Mouse (Mus musculus) hindbrain, embryonic 12.5 days (tissue): ENCODE measurements around the gene Fmnl3. TPM values are rescaled to one million over a fixed set of nuclear protein-coding genes. Genes with fewer than 3 reads are reported as not detected.

Experiments used
- ATAC-seq: fragments of 200-750 bp; cut with Nextera tagmentation; 2 replicates; pipeline ENCODE4 v1.8.0; 2017; ENCODE audit warnings: moderate TSS enrichment; ENCODE audit not compliant: low FRiP score
- H3K27ac ChIP-seq: fragments of 300-500 bp; sonication (generic); 2 replicates; pipeline ENCODE4 v1.5.1; 2016; ENCODE audit warnings: mild to moderate bottlenecking
- H3K27me3 ChIP-seq: fragments of 300-500 bp; sonication (generic); 2 replicates; pipeline ENCODE4 v1.6.1; 2016; ENCODE audit warnings: mild to moderate bottlenecking
- H3K36me3 ChIP-seq: fragments of 300-500 bp; sonication (generic); 2 replicates; pipeline ENCODE4 v1.6.1; 2016; ENCODE audit warnings: mild to moderate bottlenecking
- H3K4me1 ChIP-seq: fragments of 300-500 bp; sonication (generic); 2 replicates; pipeline ENCODE4 v1.6.1; 2016
- H3K4me2 ChIP-seq: fragments of 300-500 bp; sonication (generic); replicated peaks from 2 replicates; pipeline ENCODE4 v1.6.1; 2016; ENCODE audit warnings: mild to moderate bottlenecking
- H3K4me3 ChIP-seq: fragments of 300-500 bp; sonication (generic); 2 replicates; pipeline ENCODE4 v1.5.1; 2016; ENCODE audit warnings: mild to moderate bottlenecking
- H3K9ac ChIP-seq: fragments of 300-500 bp; sonication (generic); 2 replicates; pipeline ENCODE4 v1.6.1; 2016; ENCODE audit warnings: mild to moderate bottlenecking, moderate library complexity
- H3K9me3 ChIP-seq: fragments of 300-500 bp; sonication (generic); replicated peaks from 2 replicates; pipeline ENCODE4 v1.6.1; 2016; ENCODE audit warnings: mild to moderate bottlenecking
- WGBS: fragments of 180-500 bp; shearing (Covaris S2); methylation state at CpG from one replicate; pipeline ENCODE4 v1.1.7; 2016; 5-methylcytosine and 5-hydroxymethylcytosine counted together
- polyA plus RNA-seq: library from polyadenylated mRNA; unstranded; fragments of >200 nt; fragmentation: Nextera tagmentation; extraction: Ambion mirVana; gene quantifications from 2 replicates; pipeline ENCODE4 v1.2.1, GENCODE M21; 2016

Gene Fmnl3
- polyA plus RNA-seq = 19.7 and 23.4 TPM in 2 replicates

DNA sequence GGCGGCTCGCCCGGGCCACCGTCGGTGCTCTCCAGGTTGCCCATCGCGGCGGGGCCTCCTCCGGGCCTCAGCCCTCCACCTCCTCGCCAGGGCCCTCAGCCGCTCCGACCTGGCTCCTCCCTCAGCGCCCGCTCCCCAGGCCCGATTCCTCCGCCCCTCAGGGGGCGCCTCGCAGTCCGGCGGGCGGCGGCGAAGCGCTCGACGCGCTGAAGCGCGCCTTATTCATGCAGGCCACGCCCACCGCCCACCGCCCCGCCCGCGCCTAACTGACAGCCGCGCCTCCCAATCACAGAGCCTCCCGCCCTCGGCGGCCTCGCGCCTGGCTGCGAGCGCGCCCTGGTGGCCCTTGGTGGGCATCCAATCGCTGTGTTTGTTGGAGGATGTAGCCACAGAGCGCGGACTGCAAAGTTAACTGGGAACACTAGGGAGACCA lies at the start of gene Fmnl3:
Gene Fmnl3, minus strand, starts transcription at position 224 of the 433 bp plus-strand sequence.
- Histone ChIP-seq H3K4me3 (peak within 1 kb of the TSS; percentile 80), H3K9ac (peak within 1 kb of the TSS; percentile 73), H3K36me3 (no peaks in the 10 kb centered on the region), H3K4me1 (peaks cover 10% of the 10 kb centered on the region), H3K4me2 (peak within 1 kb of the TSS; percentile 64), H3K27me3 (no peaks in the 10 kb centered on the region), H3K27ac (peak within 1 kb of the TSS; percentile 81), H3K9me3 (no peaks in the 10 kb centered on the region)
- WGBS = under 1% methylated on average over 42 of the region's 48 CpGs
- ATAC-seq = peak; percentile 97

- Histone ChIP-seq H3K4me1 (peaks cover 15% of the 10 kb centered on the region), H3K27ac (no peak overlapping the region), H3K4me2 (no peak overlapping the region), H3K36me3 (peaks cover 15% of the 10 kb centered on the region), H3K9ac (no peak overlapping the region), H3K9me3 (no peaks in the 10 kb centered on the region), H3K4me3 (no peak overlapping the region), H3K27me3 (no peaks in the 10 kb centered on the region)
- 44% methylated on average over 17 of the region's 17 CpGs for WGBS
- ATAC-seq = no peak
Measured at GRCm38 (mm10) chr15:99417692-99418271, 47.5 kb upstream of the Fmnl3 start.

DNA sequence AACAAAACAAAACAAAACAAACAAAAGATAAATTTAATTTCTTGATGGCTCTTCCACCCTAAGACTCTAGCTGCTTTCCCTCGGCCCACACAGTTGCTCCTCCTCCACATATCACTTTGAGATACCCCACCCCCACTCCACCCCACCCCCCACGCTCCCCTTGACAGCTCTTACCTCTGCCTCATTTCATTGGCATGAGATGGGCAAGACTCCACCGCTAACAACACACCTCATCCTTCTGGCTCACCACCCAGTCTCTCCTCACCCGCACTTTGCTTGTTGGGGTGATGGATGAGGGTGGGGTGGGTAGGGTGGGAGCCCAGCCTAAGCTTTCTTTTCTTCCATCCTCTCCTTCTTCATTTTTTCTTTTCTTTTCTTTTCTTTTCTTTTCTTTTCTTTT lies 46.7 kb upstream of the Fmnl3 start:
- 33% methylated on average over 4 of the region's 4 CpGs for WGBS
- Histone ChIP-seq H3K27ac (no peak overlapping the region), H3K4me1 (peaks cover 15% of the 10 kb centered on the region)

DNA sequence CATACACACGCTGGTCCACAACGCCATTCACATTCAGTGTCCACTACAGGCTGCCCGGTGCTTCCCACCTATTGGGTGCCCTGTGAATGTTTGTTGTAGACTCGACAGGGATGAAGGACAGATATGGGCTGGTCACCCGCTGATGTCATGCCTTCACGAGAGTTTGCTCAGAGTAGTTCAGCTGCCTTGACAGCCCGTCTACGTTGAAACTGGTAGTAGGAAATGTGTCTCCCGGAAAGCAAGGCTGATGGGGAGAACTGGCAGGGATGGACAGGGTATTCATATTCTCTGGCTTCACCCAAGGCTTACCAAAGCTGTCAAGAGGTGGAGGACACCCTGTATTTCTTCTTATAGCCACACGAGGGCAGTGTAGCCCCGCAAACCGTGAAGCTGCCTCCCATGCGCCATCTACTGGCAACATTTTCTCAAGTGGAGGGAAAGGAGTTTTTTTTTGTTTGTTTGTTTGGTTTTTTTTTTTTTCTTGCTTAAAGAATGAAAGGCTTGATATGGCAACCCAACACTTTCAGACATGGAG lies 46.1 kb upstream of the Fmnl3 start:
- Histone ChIP-seq H3K4me3 (no peak overlapping the region), H3K9ac (no peak overlapping the region), H3K4me2 (no peak overlapping the region), H3K36me3 (peaks cover 3% of the 10 kb centered on the region), H3K4me1 (peaks cover 14% of the 10 kb centered on the region), H3K9me3 (no peaks in the 10 kb centered on the region), H3K27me3 (no peaks in the 10 kb centered on the region), H3K27ac (no peak overlapping the region)
- no peak for ATAC-seq
- WGBS = 26% methylated on average over 13 of the region's 13 CpGs

More for the DNA sequence above, 46.7 kb upstream of the Fmnl3 start:
- H3K27me3 ChIP-seq = no peaks in the 10 kb centered on the region
- no peak for ATAC-seq
- no peaks in the 10 kb centered on the region for H3K9me3 ChIP-seq
- peaks cover 7% of the 10 kb centered on the region for H3K36me3 ChIP-seq
- no peak overlapping the region for H3K9ac ChIP-seq
- no peak overlapping the region for H3K4me2 ChIP-seq
- no peak overlapping the region for H3K4me3 ChIP-seq

DNA sequence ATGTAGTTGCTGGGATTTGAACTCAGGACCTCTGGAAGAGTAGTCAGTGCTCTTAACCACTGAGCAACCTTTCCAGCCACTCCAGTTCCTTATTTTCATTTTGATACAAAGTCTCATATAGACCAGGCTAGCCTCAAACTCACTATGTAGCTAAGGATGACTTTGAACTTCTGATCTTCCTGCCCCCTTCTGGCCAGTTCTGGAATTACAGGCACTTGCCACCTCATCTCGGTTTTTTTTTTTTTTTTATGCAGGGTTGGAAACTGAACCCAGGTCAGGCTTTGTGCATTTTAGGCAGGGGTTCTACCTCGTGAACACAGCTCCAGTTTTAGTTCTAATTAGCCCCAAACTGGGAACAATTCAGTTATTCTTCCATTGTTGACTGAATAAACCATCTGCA lies 45.5 kb upstream of the Fmnl3 start:
- WGBS = 22% methylated on average over 2 of the region's 2 CpGs
- H3K36me3 ChIP-seq = no peaks in the 10 kb centered on the region; the same call in 1 of the 2 replicates
- no peak for ATAC-seq

DNA sequence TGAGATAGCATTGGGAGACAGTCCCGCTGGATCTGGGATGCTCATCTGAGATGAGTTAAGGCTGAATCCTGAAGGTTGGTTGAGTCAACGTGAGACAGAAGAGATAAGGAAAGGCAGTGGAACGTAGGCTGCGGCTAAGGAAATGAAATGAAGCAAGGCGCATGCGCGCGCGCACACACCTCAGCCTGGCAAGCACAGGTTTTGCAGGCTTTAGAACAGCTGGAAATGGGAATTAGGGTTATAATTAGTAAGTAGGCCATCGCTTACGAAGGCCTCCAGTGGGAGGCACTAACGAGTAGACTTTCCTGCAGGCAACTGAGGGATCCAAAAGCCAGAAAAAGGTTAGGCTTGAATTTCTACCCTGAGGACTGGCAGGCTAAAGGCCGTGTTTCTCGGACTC lies 41.5 kb upstream of the Fmnl3 start:
- Histone ChIP-seq H3K4me3 (no peak overlapping the region), H3K36me3 (peaks cover 37% of the 10 kb centered on the region), H3K9me3 (no peaks in the 10 kb centered on the region), H3K27ac (no peak overlapping the region), H3K4me1 (no peaks in the 10 kb centered on the region), H3K27me3 (no peaks in the 10 kb centered on the region), H3K9ac (no peak overlapping the region), H3K4me2 (no peak overlapping the region)
- ATAC-seq = no peak
- WGBS = 58% methylated on average over 14 of the region's 14 CpGs

More for the DNA sequence above, 45.5 kb upstream of the Fmnl3 start:
- Histone ChIP-seq H3K9ac (no peak overlapping the region), H3K4me3 (no peak overlapping the region), H3K9me3 (no peaks in the 10 kb centered on the region), H3K27ac (no peak overlapping the region), H3K4me2 (no peak overlapping the region), H3K27me3 (no peaks in the 10 kb centered on the region), H3K4me1 (peaks cover 8% of the 10 kb centered on the region)

- no peak overlapping the region for H3K27ac ChIP-seq
- H3K9ac ChIP-seq = no peak overlapping the region
- H3K4me1 ChIP-seq = no peaks in the 10 kb centered on the region
- no peak for ATAC-seq
- WGBS = 92% methylated on average over 9 of the region's 9 CpGs
- peaks cover 64% of the 10 kb centered on the region for H3K36me3 ChIP-seq
- no peaks in the 10 kb centered on the region for H3K27me3 ChIP-seq
- H3K4me3 ChIP-seq = no peak overlapping the region
- no peaks in the 10 kb centered on the region for H3K9me3 ChIP-seq
- H3K4me2 ChIP-seq = no peak overlapping the region
Measured at GRCm38 (mm10) chr15:99408845-99409244, 38.6 kb upstream of the Fmnl3 start.

GRCm38 (mm10) chr15:99406986-99407570 lies 36.8 kb upstream of the Fmnl3 start:
- Histone ChIP-seq H3K27me3 (no peaks in the 10 kb centered on the region), H3K36me3 (peaks cover 81% of the 10 kb centered on the region), H3K9ac (no peak overlapping the region), H3K27ac (no peak overlapping the region), H3K4me1 (no peaks in the 10 kb centered on the region), H3K4me3 (no peak overlapping the region), H3K9me3 (no peaks in the 10 kb centered on the region), H3K4me2 (no peak overlapping the region)
- WGBS = 89% methylated on average over 15 of the region's 15 CpGs
- no peak for ATAC-seq

- ATAC-seq = no peak
- Histone ChIP-seq H3K4me1 (0 out of 2 replicates have a peak, but pooled peaks cover 2% of the 10 kb centered on the region), H3K4me3 (no peak overlapping the region), H3K27ac (no peak overlapping the region), H3K36me3 (peaks cover 80% of the 10 kb centered on the region), H3K9me3 (no peaks in the 10 kb centered on the region), H3K4me2 (no peak overlapping the region), H3K9ac (no peak overlapping the region), H3K27me3 (no peaks in the 10 kb centered on the region)
- 97% methylated on average over 9 of the region's 9 CpGs for WGBS
Measured at GRCm38 (mm10) chr15:99405150-99405549, 34.9 kb upstream of the Fmnl3 start.

- no peaks in the 10 kb centered on the region for H3K27me3 ChIP-seq
- peaks cover 62% of the 10 kb centered on the region for H3K36me3 ChIP-seq
- peaks cover 12% of the 10 kb centered on the region for H3K4me1 ChIP-seq
- H3K4me2 ChIP-seq = no peak overlapping the region
- H3K27ac ChIP-seq = no peak overlapping the region
- H3K4me3 ChIP-seq = no peak overlapping the region
- 95% methylated on average over 12 of the region's 12 CpGs for WGBS
- no peak overlapping the region for H3K9ac ChIP-seq
- ATAC-seq = no peak
- no peaks in the 10 kb centered on the region for H3K9me3 ChIP-seq
Measured at GRCm38 (mm10) chr15:99403159-99403889, 33.0 kb upstream of the Fmnl3 start.

DNA sequence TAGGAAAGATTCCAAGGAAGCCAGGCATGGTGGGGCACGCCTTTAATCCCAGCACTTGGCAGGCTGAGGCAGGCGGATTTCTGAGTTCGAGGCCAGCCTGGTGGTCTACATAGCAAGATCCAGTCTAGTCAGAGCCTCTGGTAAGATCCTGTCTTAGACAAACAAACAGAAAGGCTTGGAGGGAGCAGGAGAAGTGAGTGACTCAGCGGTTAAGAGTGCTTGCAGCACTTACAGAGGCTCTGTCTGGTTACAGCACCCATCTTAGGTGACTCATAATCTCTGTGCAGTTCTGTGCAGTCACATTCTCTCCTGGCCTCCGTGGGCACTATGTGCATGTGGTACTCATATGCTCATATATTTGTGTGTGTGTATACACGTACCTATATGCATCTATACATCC lies 30.3 kb upstream of the Fmnl3 start:
- Histone ChIP-seq H3K9me3 (no peaks in the 10 kb centered on the region), H3K27me3 (no peaks in the 10 kb centered on the region), H3K4me3 (no peak overlapping the region), H3K27ac (no peak overlapping the region), H3K4me2 (no peak overlapping the region), H3K4me1 (peaks cover 28% of the 10 kb centered on the region), H3K9ac (no peak overlapping the region), H3K36me3 (peaks cover 35% of the 10 kb centered on the region)
- WGBS = 94% methylated on average over 6 of the region's 6 CpGs
- no peak for ATAC-seq

DNA sequence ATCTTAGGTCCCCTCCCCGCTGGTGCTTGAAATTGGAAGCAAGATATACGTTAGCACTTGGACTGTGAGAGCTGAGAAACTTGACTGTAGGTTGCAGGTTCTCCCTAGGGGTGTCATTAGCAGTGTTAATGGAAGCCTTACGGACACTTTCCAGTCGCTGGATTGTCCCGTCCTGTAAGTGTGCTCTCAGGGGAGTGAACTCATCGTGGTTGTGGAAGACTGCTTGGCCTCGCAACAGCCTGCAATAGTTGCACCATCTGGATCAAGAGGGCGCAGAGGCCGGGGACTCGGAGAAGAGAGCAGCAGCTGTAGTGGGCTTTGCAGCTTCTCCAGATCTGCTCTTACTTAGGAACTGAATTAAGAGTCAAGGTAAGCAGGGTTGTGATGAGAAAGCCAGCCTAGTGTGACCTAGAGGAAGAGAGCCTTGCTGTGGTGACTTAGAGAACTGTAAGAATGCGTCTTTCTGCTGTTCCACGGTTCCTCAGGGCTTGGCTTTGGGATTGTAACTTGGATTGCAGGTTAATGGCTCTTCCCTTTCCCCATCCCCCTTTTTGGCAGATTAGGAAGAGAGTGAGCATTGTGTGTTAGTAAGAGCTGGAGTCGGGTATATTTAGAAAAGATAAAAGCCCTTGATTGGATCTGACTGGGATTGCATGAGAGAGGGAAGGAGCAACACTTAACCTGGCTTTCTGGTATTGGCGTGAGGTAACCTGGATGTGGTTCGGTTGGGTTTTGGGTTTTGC lies 29.4 kb upstream of the Fmnl3 start:
- Histone ChIP-seq H3K4me1 (peaks cover 37% of the 10 kb centered on the region), H3K4me3 (no peak overlapping the region), H3K9ac (no peak overlapping the region), H3K4me2 (no peak overlapping the region), H3K36me3 (peaks cover 26% of the 10 kb centered on the region), H3K27ac (peak overlapping the region; percentile 3; the same call in 1 of the 2 replicates), H3K27me3 (no peaks in the 10 kb centered on the region), H3K9me3 (no peaks in the 10 kb centered on the region)
- no peak for ATAC-seq
- WGBS = 76% methylated on average over 15 of the region's 15 CpGs
